ENCODE assay signal across 26 mouse cellular contexts in genomic region chr5:67312522-67312851, GRCm38 (mm10).
"Had no signal": no experiment of that assay in that cellular context is flagged by ENCODE, and none has a peak within 500 bp of the region (broad histone marks: within the 10 kb centered on the region; RNA-seq: fewer than 3 reads in every experiment).

No protein-coding gene starts in this region.

- ATAC-seq: forebrain, postnatal 0 days; hindbrain, embryonic 16.5 days; intestine, embryonic 16.5 days had no signal

- H3K4me2 ChIP-seq: heart, embryonic 11.5 days; heart, embryonic 13.5 days; heart, embryonic 15.5 days; hindbrain, embryonic 12.5 days; kidney, embryonic 15.5 days; limb, embryonic 12.5 days; liver, embryonic 11.5 days; liver, embryonic 13.5 days; liver, embryonic 15.5 days had no signal

- H3K27ac ChIP-seq: heart, adult 2 months; heart, embryonic 13.5 days; hindbrain, embryonic 12.5 days; kidney, embryonic 15.5 days; kidney, postnatal 0 days; left cerebral cortex, adult 2 months; limb, embryonic 10.5 days; limb, embryonic 12.5 days; liver, embryonic 13.5 days; liver, embryonic 15.5 days had no signal

- H3K9ac ChIP-seq: forebrain, postnatal 0 days; heart, embryonic 13.5 days; heart, embryonic 15.5 days; hindbrain, embryonic 12.5 days; kidney, embryonic 15.5 days; limb, embryonic 12.5 days; liver, embryonic 13.5 days; liver, embryonic 15.5 days had no signal

- H3K9me3 ChIP-seq: heart, embryonic 13.5 days; heart, embryonic 15.5 days; hindbrain, embryonic 12.5 days; kidney, embryonic 15.5 days; limb, embryonic 10.5 days; limb, embryonic 12.5 days; liver, embryonic 13.5 days; liver, embryonic 15.5 days had no signal

- H3K4me3 ChIP-seq: heart, adult 2 months; heart, embryonic 13.5 days; heart, embryonic 15.5 days; hindbrain, embryonic 12.5 days; kidney, embryonic 15.5 days; left cerebral cortex, adult 2 months; limb, embryonic 10.5 days; limb, embryonic 12.5 days; liver, embryonic 13.5 days; liver, embryonic 15.5 days had no signal

- DNase-seq: forebrain, postnatal 0 days; gastrocnemius, postnatal 14 days; gastrocnemius, postnatal 36 days; heart, adult 11 months; heart, adult 2 months; heart, postnatal 14 days; heart, postnatal 36 days; kidney, adult 11 months; kidney, adult 9 months; kidney, postnatal 14 days; kidney, postnatal 36 days; liver; liver, embryonic 13.5 days had no signal

- H3K27me3 ChIP-seq: heart, embryonic 13.5 days; heart, embryonic 15.5 days; hindbrain, embryonic 12.5 days; kidney, embryonic 15.5 days; limb, embryonic 12.5 days; liver, embryonic 13.5 days; liver, embryonic 15.5 days had no signal
